Mouse (Mus musculus) thymus, postnatal 14 days (tissue): ENCODE results near the gene Prm3.
A peak's percentile ranks its signal among the peaks of the same experiment; 100 is the strongest.

Experiments used
- DNase-seq: peaks from one replicate; pipeline ENCODE4 v3.0.0; 2021

Gene Prm3

GRCm38 (mm10) chr16:10796034-10796433, 5.3 kb upstream of the Prm3 start, which contains the start of gene Prm2:
Prm2 (minus strand) TSS chr16:10796134.
- no peak for DNase-seq

GRCm38 (mm10) chr16:10788866-10789265, 1.8 kb downstream of the Prm3 start:
- no peak for DNase-seq

- DNase-seq = peak; percentile 72
These were observed 2.4 kb downstream of the Prm3 start, which contains the start of gene Tnp2 for GRCm38 (mm10) chr16:10788271-10788670. Tnp2 (minus strand) TSS chr16:10788660.

GRCm38 (mm10) chr16:10787548-10788058, 3.1 kb downstream of the Prm3 start:
- DNase-seq = no peak

GRCm38 (mm10) chr16:10786782-10787547, 3.7 kb downstream of the Prm3 start:
- peak; percentile 36 for DNase-seq

GRCm38 (mm10) chr16:10786288-10786687, 4.4 kb downstream of the Prm3 start:
- peak; percentile 93 for DNase-seq

GRCm38 (mm10) chr16:10785371-10786231, 5.1 kb downstream of the Prm3 start, which contains the start of gene Socs1:
Socs1 (minus strand) TSS chr16:10785536.
- DNase-seq = peak; percentile 97

GRCm38 (mm10) chr16:10784793-10785370, 5.8 kb downstream of the Prm3 start:
- DNase-seq = peak; percentile 99

- DNase-seq = peak; percentile 67
These were observed 6.6 kb downstream of the Prm3 start for GRCm38 (mm10) chr16:10783883-10784792.

GRCm38 (mm10) chr16:10783451-10783850, 7.3 kb downstream of the Prm3 start:
- no peak for DNase-seq

GRCm38 (mm10) chr16:10783152-10783434, 7.6 kb downstream of the Prm3 start:
- peak; percentile 45 for DNase-seq

- peak; percentile 47 for DNase-seq
These were observed 8.2 kb downstream of the Prm3 start for GRCm38 (mm10) chr16:10782377-10783151.

- DNase-seq = peak; percentile 76
These were observed 8.8 kb downstream of the Prm3 start for GRCm38 (mm10) chr16:10781862-10782371.

GRCm38 (mm10) chr16:10780631-10781120, 10.0 kb downstream of the Prm3 start:
- DNase-seq = peak; percentile 45

- DNase-seq = no peak
These were observed 13.0 kb downstream of the Prm3 start for GRCm38 (mm10) chr16:10777579-10778160.

- DNase-seq = no peak
These were observed 14.4 kb downstream of the Prm3 start for GRCm38 (mm10) chr16:10776322-10776721.

GRCm38 (mm10) chr16:10774726-10775125, 16.0 kb downstream of the Prm3 start:
- no peak for DNase-seq

GRCm38 (mm10) chr16:10773543-10773942, 17.2 kb downstream of the Prm3 start:
- no peak for DNase-seq

- peak; percentile 83 for DNase-seq
These were observed 18.8 kb downstream of the Prm3 start for GRCm38 (mm10) chr16:10771769-10772510.
